Mouse (Mus musculus): ENCODE measurements around the gene Aqp2.

DNA sequence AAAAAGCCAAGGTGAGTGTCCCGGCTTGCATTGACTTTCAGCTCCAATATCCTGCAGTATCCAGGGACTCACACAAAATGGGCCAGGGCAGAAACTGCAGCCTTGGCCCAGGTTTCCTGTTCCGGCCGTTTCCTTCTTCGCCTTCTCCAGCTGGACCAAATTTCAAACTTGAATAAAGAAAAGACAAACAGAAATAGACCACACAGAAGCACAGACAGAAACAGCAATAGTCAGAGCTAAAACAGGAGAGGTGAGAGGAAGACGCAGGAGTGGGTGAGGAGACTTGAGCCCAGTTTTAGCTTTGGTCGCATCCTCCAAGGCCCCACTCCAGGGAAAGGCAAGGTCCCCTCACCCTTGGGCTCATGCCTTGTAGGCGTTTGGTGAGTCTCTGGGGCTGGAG is 24.4 kb downstream of the Aqp2 start:
- no peak for TF ChIP-seq CTCF (IDR thresholded peaks at IDR 0.05; ENCODE audit: control insufficient read depth, insufficient read depth, low read length)
- TF ChIP-seq POLR2A (IDR thresholded peaks at IDR 0.05; ENCODE audit: borderline replicate concordance, control insufficient read depth, low read depth, low read length), result no peak

Measured in bone marrow, adult 2 months (tissue).